Mouse (Mus musculus) spleen, postnatal 10 days (tissue): ENCODE results near the gene Dnaja4.

Experiments used
- DNase-seq, 2 experiments: peaks; one replicate each; pipeline ENCODE4 v3.0.0; 2021 to 2022; ENCODE audit warnings: low spot score in 2 of 2

The Dnaja4 gene

DNA sequence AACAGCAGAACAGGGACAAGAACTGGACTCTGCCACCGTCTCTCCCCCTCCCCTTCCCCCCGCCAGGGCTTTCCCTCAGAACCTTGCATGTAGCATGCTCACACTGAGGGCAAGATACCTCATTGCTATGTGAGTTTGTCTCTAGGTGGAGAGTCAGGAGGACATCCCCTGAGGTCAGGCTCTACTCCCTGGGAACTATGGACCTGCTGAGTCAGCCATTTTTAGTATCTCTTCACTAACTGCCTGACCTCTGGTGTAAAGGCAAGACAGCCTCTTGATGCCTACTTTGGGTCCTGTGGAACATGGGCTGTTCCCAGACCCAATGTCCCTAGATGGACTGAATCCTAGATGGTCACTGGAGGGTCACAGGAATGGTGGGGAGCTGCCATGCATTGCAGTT is 53.0 kb downstream of the Dnaja4 start:
- no peak for DNase-seq

DNA sequence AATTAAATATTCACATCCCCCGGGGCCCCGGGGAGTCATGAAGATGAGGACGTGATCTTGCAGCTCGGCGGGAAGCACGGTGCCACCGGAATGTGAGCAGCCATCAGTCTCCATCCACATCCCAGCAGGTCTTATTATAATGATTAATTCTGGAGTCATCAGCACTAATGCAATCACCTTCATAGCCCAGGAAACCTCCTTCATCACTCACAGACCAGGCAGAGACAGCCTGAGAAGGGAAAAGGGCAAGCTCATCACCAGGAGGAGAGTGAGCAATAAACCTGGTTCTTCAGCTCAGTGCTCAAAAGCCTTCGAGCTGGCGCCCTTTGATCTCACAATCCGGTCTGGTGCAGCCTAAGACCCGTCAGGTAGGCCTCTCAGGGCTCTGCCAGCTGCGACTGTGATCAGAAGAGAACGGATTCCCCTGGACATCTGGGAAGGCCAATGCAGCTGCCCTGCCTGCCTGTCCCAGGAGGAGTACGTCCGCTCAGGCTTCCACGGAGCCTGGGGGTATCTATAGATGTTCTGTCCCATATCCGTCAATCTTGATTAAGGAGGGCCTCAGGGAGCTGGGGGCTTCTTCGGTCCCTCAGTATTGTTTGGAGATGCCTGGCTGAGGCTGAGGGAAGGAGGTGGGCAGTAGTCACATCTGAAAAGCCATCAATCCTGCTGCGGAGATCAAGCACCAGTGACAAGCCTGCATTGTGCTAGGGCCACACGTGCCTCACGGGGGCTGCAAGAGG is 53.7 kb downstream of the Dnaja4 start:
- no peak for DNase-seq

GRCm38 (mm10) chr9:54752944-54753295 is 54.2 kb downstream of the Dnaja4 start:
- DNase-seq: no peak

DNA sequence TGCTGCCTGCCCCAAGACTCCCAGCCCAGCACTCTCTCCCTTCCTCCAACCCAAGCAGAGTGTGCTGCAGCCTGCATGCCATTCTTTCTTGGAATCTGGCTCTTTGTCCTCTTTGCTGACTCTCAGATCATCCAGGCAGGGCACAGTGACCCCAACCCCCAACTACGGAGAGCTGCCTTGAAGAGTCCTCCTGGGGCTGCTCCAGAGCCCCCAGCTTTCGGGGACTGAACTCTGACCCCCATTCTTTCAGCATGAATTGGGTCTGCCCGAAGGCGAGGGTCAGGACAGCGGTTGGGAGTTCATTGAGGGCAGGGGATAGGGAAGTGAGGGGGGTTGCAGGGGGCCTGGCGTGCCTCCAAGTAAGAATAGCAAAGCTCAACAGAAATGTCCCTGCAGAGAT is 60.9 kb downstream of the Dnaja4 start:
- no peak for DNase-seq

- no peak for DNase-seq
Measured at GRCm38 (mm10) chr9:54764091-54764490, 65.4 kb downstream of the Dnaja4 start.

DNA sequence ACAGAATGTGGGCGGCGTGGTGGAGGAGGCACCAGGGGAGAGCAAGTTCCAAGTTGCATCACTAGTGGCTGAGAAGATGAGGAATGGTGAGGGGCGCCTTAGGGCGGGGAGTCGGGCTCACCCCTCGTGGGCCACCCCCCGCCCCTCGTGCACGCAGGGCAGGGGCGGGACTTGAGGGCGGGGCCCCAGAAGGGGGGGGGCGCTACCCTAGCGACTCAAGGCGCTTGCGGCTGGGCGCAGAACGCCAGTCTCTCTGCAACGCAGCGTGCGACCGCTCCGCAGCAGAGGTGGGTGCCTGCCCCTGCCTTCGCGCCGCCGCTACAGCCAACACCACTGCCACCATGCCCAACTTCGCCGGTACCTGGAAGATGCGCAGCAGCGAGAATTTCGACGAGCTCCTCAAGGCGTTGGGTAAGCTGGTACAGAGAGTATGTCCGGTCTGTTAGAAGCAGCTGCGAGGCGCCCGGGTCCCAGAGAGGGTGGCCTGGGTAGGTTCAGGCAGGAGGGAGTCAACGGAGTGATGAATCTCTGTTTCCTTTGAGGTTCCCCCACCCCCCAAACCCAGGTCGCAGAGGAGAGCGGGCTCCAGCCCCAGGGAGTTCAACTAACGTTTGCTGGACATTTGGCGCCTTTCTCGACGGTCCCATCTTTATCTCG is 66.0 kb downstream of the Dnaja4 start, which contains the start of gene Crabp1:
Crabp1 (plus strand) TSS at position 188 of the 657 bp plus-strand sequence.
- DNase-seq: no peak

DNA sequence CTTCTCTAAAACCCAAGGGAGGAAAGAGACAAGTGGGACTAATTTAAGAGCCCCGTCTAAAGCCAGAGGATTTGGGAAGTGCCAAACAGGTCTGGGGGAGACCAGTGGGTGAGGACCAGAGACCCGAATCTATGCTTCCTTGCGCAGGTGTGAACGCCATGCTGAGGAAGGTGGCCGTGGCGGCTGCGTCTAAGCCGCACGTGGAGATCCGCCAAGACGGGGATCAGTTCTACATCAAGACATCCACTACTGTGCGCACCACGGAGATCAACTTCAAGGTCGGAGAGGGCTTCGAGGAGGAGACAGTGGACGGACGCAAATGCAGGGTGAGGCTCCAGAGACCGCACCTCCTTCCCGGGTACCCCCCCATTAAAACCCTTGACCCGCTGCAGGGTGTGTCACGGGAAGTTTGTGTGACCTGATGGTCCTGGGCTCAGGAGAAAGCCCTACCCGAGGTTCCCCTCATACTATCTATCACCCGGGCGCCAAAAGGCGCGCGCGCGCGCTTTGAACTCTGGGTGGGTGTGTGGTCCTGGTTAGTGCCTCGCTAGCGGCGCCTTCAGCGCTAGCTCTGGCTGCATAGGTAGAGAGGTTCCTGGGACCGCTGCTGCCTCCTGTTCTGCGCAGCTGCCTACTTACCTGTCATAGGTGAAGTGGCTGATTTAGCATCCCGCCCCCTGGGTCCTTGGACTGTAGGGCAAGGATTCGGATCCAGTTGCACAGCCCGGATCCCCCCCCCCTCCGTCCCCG is 66.8 kb downstream of the Dnaja4 start:
- DNase-seq: no peak
